Mouse (Mus musculus): ENCODE measurements around the gene Pole. TPM values are rescaled to one million over a fixed set of nuclear protein-coding genes. Genes with fewer than 3 reads are reported as not detected.
A peak's percentile ranks its signal among the peaks of the same experiment; 100 is the strongest.

Gene Pole
- polyA plus RNA-seq, 1 experiment from 2014 or later = 4.7 TPM

- Histone ChIP-seq H3K36me3 (ENCODE audit: control insufficient read depth, insufficient read depth, low read length) (peaks cover 7% of the 10 kb centered on the region; the same call in 1 of the 2 replicates), H3K4me2 (replicated peaks; ENCODE audit: low read depth) (no peak overlapping the region), H3K4me1 (replicated peaks; ENCODE audit: control insufficient read depth, insufficient read depth) (no peaks in the 10 kb centered on the region), H3K9ac (ENCODE audit: low read length) (no peak overlapping the region), H3K27ac (replicated peaks) (no peak overlapping the region), H3K4me3 (ENCODE audit: low read depth, low read length) (no peak overlapping the region), H3K9me3 (ENCODE audit: control insufficient read depth, low read length) (no peaks in the 10 kb centered on the region), H3K27me3 (ENCODE audit: control insufficient read depth, insufficient read depth, low read length) (no peaks in the 10 kb centered on the region)
- TF ChIP-seq CTCF (IDR thresholded peaks at IDR 0.05; ENCODE audit: low read depth) (no peak), EP300 (optimal IDR thresholded peaks at IDR 0.05) (no peak)
- ATAC-seq (ENCODE audit: low FRiP score, low TSS enrichment) (no peak), DNase-seq (ENCODE audit: low spot score) (no peak)
- WGBS = 76% methylated on average over 4 of the region's 4 CpGs
Measured at GRCm38 (mm10) chr5:110379823-110380222, 93.7 kb downstream of the Pole start.

- 0 out of 2 replicates have a peak, but pooled peaks cover 5% of the 10 kb centered on the region for H3K4me1 ChIP-seq (replicated peaks; ENCODE audit: control insufficient read depth, insufficient read depth)
- no peaks in the 10 kb centered on the region for H3K9me3 ChIP-seq (ENCODE audit: control insufficient read depth, low read length)
- peaks cover 1% of the 10 kb centered on the region; the same call in 1 of the 2 replicates for H3K36me3 ChIP-seq (ENCODE audit: control insufficient read depth, insufficient read depth, low read length)
- TF ChIP-seq CTCF (IDR thresholded peaks at IDR 0.05; ENCODE audit: low read depth) (no peak), EP300 (optimal IDR thresholded peaks at IDR 0.05) (no peak)
- WGBS = 83% methylated on average over 6 of the region's 6 CpGs
- no peak for DNase-seq (ENCODE audit: low spot score)
- H3K27ac ChIP-seq (replicated peaks) = no peak overlapping the region
- no peak overlapping the region for H3K4me3 ChIP-seq (ENCODE audit: low read depth, low read length)
- H3K27me3 ChIP-seq (ENCODE audit: control insufficient read depth, insufficient read depth, low read length) = no peaks in the 10 kb centered on the region
- ATAC-seq (ENCODE audit: low FRiP score, low TSS enrichment) = no peak
- H3K9ac ChIP-seq (ENCODE audit: low read length) = no peak overlapping the region
- no peak overlapping the region for H3K4me2 ChIP-seq (replicated peaks; ENCODE audit: low read depth)
Measured at GRCm38 (mm10) chr5:110384491-110384890, 98.4 kb downstream of the Pole start.

- Histone ChIP-seq H3K9ac (ENCODE audit: low read length) (no peak overlapping the region), H3K27me3 (ENCODE audit: control insufficient read depth, insufficient read depth, low read length) (no peaks in the 10 kb centered on the region), H3K36me3 (ENCODE audit: control insufficient read depth, insufficient read depth, low read length) (no peaks in the 10 kb centered on the region), H3K9me3 (ENCODE audit: control insufficient read depth, low read length) (no peaks in the 10 kb centered on the region), H3K4me2 (replicated peaks; ENCODE audit: low read depth) (no peak overlapping the region), H3K27ac (replicated peaks) (no peak overlapping the region), H3K4me3 (ENCODE audit: low read depth, low read length) (no peak overlapping the region), H3K4me1 (replicated peaks; ENCODE audit: control insufficient read depth, insufficient read depth) (0 out of 2 replicates have a peak, but pooled peaks cover 5% of the 10 kb centered on the region)
- DNase-seq (ENCODE audit: low spot score) (no peak), ATAC-seq (ENCODE audit: low FRiP score, low TSS enrichment) (no peak)
- WGBS = 48% methylated on average over 4 of the region's 4 CpGs
- TF ChIP-seq CTCF (IDR thresholded peaks at IDR 0.05; ENCODE audit: low read depth) (no peak), EP300 (optimal IDR thresholded peaks at IDR 0.05) (no peak)
Measured at GRCm38 (mm10) chr5:110385263-110385662, 99.2 kb downstream of the Pole start.

DNA sequence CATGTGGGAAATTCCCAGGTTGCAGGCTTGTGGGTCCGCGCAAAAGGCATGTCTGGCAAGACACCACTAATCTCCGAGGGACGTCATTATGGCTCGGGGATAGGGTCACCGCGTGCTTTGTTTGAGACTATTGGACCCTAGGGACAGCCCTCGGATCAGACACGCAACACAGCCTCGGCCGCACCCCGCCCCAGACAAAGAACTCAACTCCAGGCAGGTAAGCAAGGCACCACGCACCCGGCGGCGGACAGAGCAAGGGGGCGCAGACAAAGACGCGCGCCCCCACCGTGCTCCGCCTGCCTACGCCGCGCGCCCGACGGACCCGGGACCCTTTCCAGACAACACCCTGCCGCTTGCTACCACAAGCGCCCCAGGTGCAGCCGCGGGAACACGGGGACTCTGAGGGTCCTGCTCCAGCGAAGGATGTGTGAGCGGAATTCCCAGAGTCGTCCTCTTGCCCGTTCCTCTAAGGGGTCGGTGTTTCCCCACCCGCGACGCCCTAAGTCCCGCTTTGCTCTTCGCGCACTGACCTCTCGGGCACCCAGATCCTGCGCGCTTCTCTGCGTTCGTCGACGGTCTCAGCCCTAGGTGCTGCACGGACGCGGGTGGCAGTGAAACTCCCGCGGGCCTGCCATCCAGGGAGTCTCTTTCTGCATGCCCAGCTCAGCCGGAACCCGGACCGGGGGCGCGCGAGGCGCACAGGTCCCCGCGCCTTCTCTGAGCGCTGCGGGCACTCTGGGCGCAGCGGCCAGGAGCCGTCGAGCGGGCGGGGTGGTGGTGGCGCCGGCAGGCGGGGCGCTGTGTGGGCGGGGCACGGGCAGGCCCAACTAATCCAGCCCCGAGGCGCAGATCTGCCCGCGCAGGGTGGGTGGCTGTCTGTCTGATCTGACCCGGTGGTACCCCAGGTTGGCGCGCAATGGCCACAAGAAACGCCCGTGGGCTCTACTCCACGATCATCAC lies 100.5 kb downstream of the Pole start:
- peak; percentile 5; the same call in 1 of the 2 replicates for TF ChIP-seq CTCF (IDR thresholded peaks at IDR 0.05; ENCODE audit: low read depth)
- no peak for TF ChIP-seq EP300 (optimal IDR thresholded peaks at IDR 0.05)
- peak; percentile 85 for ATAC-seq (ENCODE audit: low FRiP score, low TSS enrichment)
- Histone ChIP-seq H3K27ac (replicated peaks) (no peak overlapping the region), H3K4me2 (replicated peaks; ENCODE audit: low read depth) (peak overlapping the region; percentile 86), H3K9ac (ENCODE audit: low read length) (peak overlapping the region; percentile 58), H3K9me3 (ENCODE audit: control insufficient read depth, low read length) (no peaks in the 10 kb centered on the region), H3K27me3 (ENCODE audit: control insufficient read depth, insufficient read depth, low read length) (no peaks in the 10 kb centered on the region), H3K4me3 (ENCODE audit: low read depth, low read length) (peak overlapping the region; percentile 54), H3K4me1 (replicated peaks; ENCODE audit: control insufficient read depth, insufficient read depth) (0 out of 2 replicates have a peak, but pooled peaks cover 5% of the 10 kb centered on the region), H3K36me3 (ENCODE audit: control insufficient read depth, insufficient read depth, low read length) (no peaks in the 10 kb centered on the region)
- WGBS = 1% methylated on average over 86 of the region's 90 CpGs
- peak; percentile 83 for DNase-seq (ENCODE audit: low spot score)

Other genes with a start within 250 kb of the Pole start
- 1.6 and 1.7 TPM in 2 replicates for gene Gm17655, start 213.8 kb upstream of the Pole start, polyA plus RNA-seq (2015; fragmentation: Nextera tagmentation; extraction: Ambion mirVana)
- gene Gm35315, start 191.9 kb upstream of the Pole start, polyA plus RNA-seq (2015; fragmentation: Nextera tagmentation; extraction: Ambion mirVana) = 0.41 and 0.45 TPM in 2 replicates
- 12.5 and 12.8 TPM in 2 replicates for gene Plcxd1, start 186.3 kb upstream of the Pole start, polyA plus RNA-seq (2015; fragmentation: Nextera tagmentation; extraction: Ambion mirVana)
- gene Gtpbp6, start 178.1 kb upstream of the Pole start, polyA plus RNA-seq (2015; fragmentation: Nextera tagmentation; extraction: Ambion mirVana) = 17.0 and 20.2 TPM in 2 replicates
- 1.6 and 2.0 TPM in 2 replicates for gene Zfp605, start 176.2 kb upstream of the Pole start, polyA plus RNA-seq (2015; fragmentation: Nextera tagmentation; extraction: Ambion mirVana)
- 24.2 and 25.2 TPM in 2 replicates for gene Chfr, start 150.5 kb upstream of the Pole start, polyA plus RNA-seq (2015; fragmentation: Nextera tagmentation; extraction: Ambion mirVana)
- 6.4 and 8.3 TPM in 2 replicates for gene Golga3, start 109.6 kb upstream of the Pole start, polyA plus RNA-seq (2015; fragmentation: Nextera tagmentation; extraction: Ambion mirVana)
- 11.2 and 11.7 TPM in 2 replicates for gene Ankle2, start 55.3 kb upstream of the Pole start, polyA plus RNA-seq (2015; fragmentation: Nextera tagmentation; extraction: Ambion mirVana)
- 31.4 and 31.8 TPM in 2 replicates for gene Pgam5, start 16.4 kb upstream of the Pole start, polyA plus RNA-seq (2015; fragmentation: Nextera tagmentation; extraction: Ambion mirVana)
- gene Pxmp2, start 120 bp upstream of the Pole start, polyA plus RNA-seq (2015; fragmentation: Nextera tagmentation; extraction: Ambion mirVana) = 3.8 and 6.1 TPM in 2 replicates
- gene P2rx2, start 56.9 kb downstream of the Pole start, polyA plus RNA-seq (2015; fragmentation: Nextera tagmentation; extraction: Ambion mirVana) = 0.36 and 0.42 TPM in 2 replicates
- not detected in 2 replicates for gene Lrcol1, start 58.4 kb downstream of the Pole start, polyA plus RNA-seq (2015; fragmentation: Nextera tagmentation; extraction: Ambion mirVana)
- 6.2 and 6.4 TPM in 2 replicates for gene Fbrsl1, start 162.2 kb downstream of the Pole start, polyA plus RNA-seq (2015; fragmentation: Nextera tagmentation; extraction: Ambion mirVana)

Measured in stomach, postnatal 0 days (tissue).